ENCODE assay signal across 23 mouse cellular contexts in genomic region chr13:57170180-57170579, GRCm38 (mm10).
DNase-seq lines count a peak whose midpoint lies in the region; TF ChIP-seq lines count a peak whose summit lies in the region.
"Had no signal": no experiment of that assay in that cellular context is flagged by ENCODE, and none has a peak within 500 bp of the region (broad histone marks: within the 10 kb centered on the region; RNA-seq: fewer than 3 reads in every experiment).

No protein-coding gene starts in this region.

- H3K4me3 ChIP-seq in kidney, adult 2 months (ENCODE audit: insufficient read depth, low read depth, low read length) = no peak overlapping the region
- H3K4me3 ChIP-seq: forebrain, embryonic 12.5 days; limb, embryonic 10.5 days; liver, embryonic 15.5 days; midbrain, embryonic 10.5 days; neural tube, embryonic 15.5 days had no signal

- no peaks in the 10 kb centered on the region for H3K36me3 ChIP-seq in kidney, adult 2 months (ENCODE audit: control insufficient read depth, insufficient read depth, low read length)
- H3K36me3 ChIP-seq: forebrain, embryonic 12.5 days; G1E; limb, embryonic 10.5 days; liver, embryonic 15.5 days; midbrain, embryonic 10.5 days; neural tube, embryonic 15.5 days had no signal

- no peak overlapping the region for H3K27ac ChIP-seq in kidney, adult 2 months (ENCODE audit: insufficient read depth, low read depth, low read length)
- H3K27ac ChIP-seq: forebrain, embryonic 12.5 days; hindbrain, embryonic 14.5 days; limb, embryonic 10.5 days; liver, embryonic 15.5 days; midbrain, embryonic 10.5 days; neural tube, embryonic 15.5 days had no signal

- WGBS in kidney, adult 2 months = 76% methylated on average over 3 of the region's 3 CpGs

- intact Hi-C loops in left cerebral cortex, postnatal 4 days (cut with DNase I) = no loop called here

- no peaks in the 10 kb centered on the region for H3K27me3 ChIP-seq in kidney, adult 2 months (replicated peaks; ENCODE audit: control insufficient read depth, insufficient read depth, low read length)
- H3K27me3 ChIP-seq: CH12.LX; forebrain, embryonic 12.5 days; liver, embryonic 15.5 days; neural tube, embryonic 15.5 days had no signal

- no peak for TF ChIP-seq POLR2A in kidney, adult 2 months (IDR thresholded peaks at IDR 0.05; ENCODE audit: low read depth, low read length)

- peak; percentile 45 for DNase-seq in left cerebral cortex, postnatal 4 days
- no peak for DNase-seq in left cerebral cortex, adult 9 months (ENCODE audit: low spot score in 2 of 2)
- DNase-seq in cerebellum, adult 11 months = peak; percentile 19
- peak; percentile 57 for DNase-seq in cerebellum, adult 9-10 months
- no peak for DNase-seq in urinary bladder, adult 2 months (ENCODE audit: low spot score)
- DNase-seq in right cerebral cortex, adult 2 months (ENCODE audit: low spot score in 2 of 2) = no peak
- no peak for DNase-seq in kidney, adult 2 months
- DNase-seq: adrenal gland, adult 2 months; B cell, adult 2 months; gastrocnemius, postnatal 36 days; kidney, adult 9 months; kidney, postnatal 25 days; liver; right cerebral cortex, postnatal 14 days; spleen, adult 18-20 months had no signal

- TF ChIP-seq CTCF in kidney, adult 2 months (conservative IDR thresholded peaks at IDR 0.05; ENCODE audit: insufficient read depth, insufficient read length, low read depth, low read length) = no peak

- H3K4me1 ChIP-seq in kidney, adult 2 months (ENCODE audit: control insufficient read depth, insufficient read depth, low read length) = no peaks in the 10 kb centered on the region
- H3K4me1 ChIP-seq: forebrain, embryonic 12.5 days; limb, embryonic 10.5 days; liver, embryonic 15.5 days; neural tube, embryonic 15.5 days had no signal

Comparison
In these comparisons a context has a peak if more than half of its experiments do, and no peak if none do; other contexts are left out.
1. DNase-seq: peak in left cerebral cortex, postnatal 4 days (single experiment), cerebellum, adult 11 months (single experiment) and cerebellum, adult 9-10 months (single experiment); none in left cerebral cortex, adult 9 months (0 of 2), urinary bladder, adult 2 months (single experiment), right cerebral cortex, adult 2 months (0 of 2) and kidney, adult 2 months (single experiment).